Mouse (Mus musculus) adrenal gland, postnatal 36 days (tissue): Measurements from ENCODE around the gene Dennd1a. TPM values are rescaled to one million over a fixed set of nuclear protein-coding genes. Genes with fewer than 3 reads are reported as not detected.

Experiments used
- DNase-seq, 2 experiments: peaks; one replicate each; pipeline ENCODE4 v3.0.0; 2021; ENCODE audit warnings: mixed read lengths in 1 of 2
- total RNA-seq, 2 experiments: library from RNA; stranded (reverse); gene quantifications; 2 replicates each; pipeline ENCODE4 v1.2.3; 2021

The Dennd1a gene
- total RNA-seq, 2 experiments from 2014 or later = 25.3 to 26.6 TPM

- no peak for DNase-seq
These were observed 407.5 kb downstream of the Dennd1a start for GRCm38 (mm10) chr2:37879697-37880096.

GRCm38 (mm10) chr2:37872791-37873190 lies 414.4 kb downstream of the Dennd1a start:
- no peak for DNase-seq

GRCm38 (mm10) chr2:37869628-37870027 lies 417.6 kb downstream of the Dennd1a start:
- DNase-seq = peak in 1 of 2 experiments; percentile 20

- no peak for DNase-seq
These were observed 419.8 kb downstream of the Dennd1a start for GRCm38 (mm10) chr2:37867387-37867786.

GRCm38 (mm10) chr2:37857472-37857871 lies 429.7 kb downstream of the Dennd1a start:
- no peak for DNase-seq

GRCm38 (mm10) chr2:37856955-37857354 lies 430.2 kb downstream of the Dennd1a start:
- no peak for DNase-seq

- DNase-seq = no peak
These were observed 432.0 kb downstream of the Dennd1a start for GRCm38 (mm10) chr2:37855226-37855625.

- no peak for DNase-seq
These were observed 433.2 kb downstream of the Dennd1a start for GRCm38 (mm10) chr2:37853878-37854435.

GRCm38 (mm10) chr2:37850626-37851025 lies 436.6 kb downstream of the Dennd1a start:
- no peak for DNase-seq

GRCm38 (mm10) chr2:37849357-37849756 lies 437.8 kb downstream of the Dennd1a start:
- no peak for DNase-seq

- DNase-seq = no peak
These were observed 444.5 kb downstream of the Dennd1a start for GRCm38 (mm10) chr2:37842719-37843118.

GRCm38 (mm10) chr2:37842151-37842569 lies 445.0 kb downstream of the Dennd1a start:
- DNase-seq = no peak

GRCm38 (mm10) chr2:37839922-37840321 lies 447.3 kb downstream of the Dennd1a start:
- DNase-seq = no peak

- no peak for DNase-seq
These were observed 448.8 kb downstream of the Dennd1a start for GRCm38 (mm10) chr2:37838202-37838984.

GRCm38 (mm10) chr2:37837542-37837941 lies 449.6 kb downstream of the Dennd1a start:
- no peak for DNase-seq

- no peak for DNase-seq
These were observed 450.3 kb downstream of the Dennd1a start for GRCm38 (mm10) chr2:37836926-37837325.

- no peak for DNase-seq
These were observed 454.9 kb downstream of the Dennd1a start for GRCm38 (mm10) chr2:37832253-37832652.

- no peak for DNase-seq
These were observed 457.4 kb downstream of the Dennd1a start for GRCm38 (mm10) chr2:37829758-37830275.

GRCm38 (mm10) chr2:37823826-37824225 lies 463.4 kb downstream of the Dennd1a start:
- DNase-seq = no peak

GRCm38 (mm10) chr2:37822122-37822521 lies 465.1 kb downstream of the Dennd1a start:
- DNase-seq = no peak

GRCm38 (mm10) chr2:37819526-37820152 lies 467.6 kb downstream of the Dennd1a start:
- no peak for DNase-seq

GRCm38 (mm10) chr2:37818761-37819525 lies 468.2 kb downstream of the Dennd1a start:
- DNase-seq = no peak
